Mouse (Mus musculus) urinary bladder, adult 2 months (tissue): ENCODE measurements around the gene Tmem81. TPM values are rescaled to one million over a fixed set of nuclear protein-coding genes. Genes with fewer than 3 reads are reported as not detected.

ENCODE experiments used
- DNase-seq: peaks from one replicate; pipeline ENCODE4 v3.0.0; 2022; ENCODE audit warnings: low spot score
- polyA plus RNA-seq: library from polyadenylated mRNA; depleted of rRNA; stranded (reverse); fragments of >200 nt; gene quantifications from 2 replicates; pipeline ENCODE4 v1.2.3, GENCODE M21; 2012

Tmem81 gene
- polyA plus RNA-seq, 1 experiment: 6.5 TPM

- no peak for DNase-seq
Measured at GRCm38 (mm10) chr1:132519734-132520133, 13.7 kb downstream of the Tmem81 start.

GRCm38 (mm10) chr1:132520764-132521163, 14.7 kb downstream of the Tmem81 start:
- DNase-seq: no peak

GRCm38 (mm10) chr1:132523048-132523447, 17.0 kb downstream of the Tmem81 start:
- DNase-seq: no peak

GRCm38 (mm10) chr1:132523920-132524319, 17.9 kb downstream of the Tmem81 start:
- no peak for DNase-seq

GRCm38 (mm10) chr1:132525832-132526231, 19.8 kb downstream of the Tmem81 start:
- DNase-seq: no peak

- no peak for DNase-seq
Measured at GRCm38 (mm10) chr1:132528071-132528470, 22.0 kb downstream of the Tmem81 start.

- DNase-seq: no peak
Measured at GRCm38 (mm10) chr1:132528647-132529334, 22.8 kb downstream of the Tmem81 start.

- no peak for DNase-seq
Measured at GRCm38 (mm10) chr1:132530631-132531191, 24.7 kb downstream of the Tmem81 start.

- no peak for DNase-seq
Measured at GRCm38 (mm10) chr1:132532521-132532920, 26.5 kb downstream of the Tmem81 start.

GRCm38 (mm10) chr1:132533840-132534239, 27.8 kb downstream of the Tmem81 start:
- DNase-seq: no peak

GRCm38 (mm10) chr1:132535541-132535940, 29.5 kb downstream of the Tmem81 start:
- no peak for DNase-seq

- DNase-seq: no peak
Measured at GRCm38 (mm10) chr1:132536416-132536815, 30.4 kb downstream of the Tmem81 start.

- no peak for DNase-seq
Measured at GRCm38 (mm10) chr1:132537736-132538135, 31.7 kb downstream of the Tmem81 start.

- no peak for DNase-seq
Measured at GRCm38 (mm10) chr1:132540701-132541100, 34.7 kb downstream of the Tmem81 start.

GRCm38 (mm10) chr1:132541171-132541823, 35.3 kb downstream of the Tmem81 start:
- DNase-seq: no peak

GRCm38 (mm10) chr1:132541824-132542599, 36.0 kb downstream of the Tmem81 start:
- DNase-seq: no peak

GRCm38 (mm10) chr1:132542762-132543306, 36.8 kb downstream of the Tmem81 start, which contains the start of gene Cntn2:
TSS of gene Cntn2 (minus strand) at chr1:132543256.
- no peak for DNase-seq

- no peak for DNase-seq
Measured at GRCm38 (mm10) chr1:132543789-132544188, 37.8 kb downstream of the Tmem81 start.

- DNase-seq: no peak
Measured at GRCm38 (mm10) chr1:132557901-132558631, 52.0 kb downstream of the Tmem81 start.
